Mouse (Mus musculus) forebrain, embryonic 11.5 days (tissue): ENCODE measurements around the gene Golt1b. TPM values are rescaled to one million over a fixed set of nuclear protein-coding genes. Genes with fewer than 3 reads are reported as not detected.

ENCODE experiments used
- ATAC-seq: fragments of 200-750 bp; cut with Nextera tagmentation; replicated peaks from 2 replicates; pipeline ENCODE4 v1.8.0; 2017; ENCODE audit warnings: moderate TSS enrichment; ENCODE audit not compliant: low FRiP score
- DNase-seq: peaks from one replicate; pipeline ENCODE4 v3.0.0-alpha.2; 2017; ENCODE audit warnings: low spot score
- H3K27ac ChIP-seq: fragments of 300-500 bp; sonication (generic); 2 replicates; pipeline ENCODE4 v1.5.1; 2014; ENCODE audit warnings: low read depth, low read length
- H3K27me3 ChIP-seq: fragments of 300-500 bp; sonication (generic); 2 replicates; pipeline ENCODE4 v1.6.1; 2014; ENCODE audit warnings: mild to moderate bottlenecking, low read length, mixed read lengths; ENCODE audit not compliant: control insufficient read depth, insufficient read depth
- H3K36me3 ChIP-seq: fragments of 300-500 bp; sonication (generic); 2 replicates; pipeline ENCODE4 v1.6.1; 2014; ENCODE audit warnings: mild to moderate bottlenecking, low read length, moderate library complexity, mixed read lengths; ENCODE audit not compliant: control insufficient read depth, insufficient read depth
- H3K4me1 ChIP-seq: fragments of 300-500 bp; sonication (generic); replicated peaks from 2 replicates; pipeline ENCODE4 v1.6.1; 2014; ENCODE audit warnings: low read length, mixed read lengths; ENCODE audit not compliant: control insufficient read depth, insufficient read depth
- H3K4me2 ChIP-seq: fragments of 300-500 bp; sonication (generic); 2 replicates; pipeline ENCODE4 v1.6.1; 2014; ENCODE audit warnings: low read depth, mild to moderate bottlenecking, low read length, moderate library complexity, mixed read lengths; ENCODE audit not compliant: severe bottlenecking
- H3K4me3 ChIP-seq: fragments of 300-500 bp; sonication (generic); 2 replicates; pipeline ENCODE4 v1.5.1; 2014; ENCODE audit warnings: low read depth, low read length
- H3K9ac ChIP-seq: fragments of 300-500 bp; sonication (generic); 2 replicates; pipeline ENCODE4 v1.6.1; 2014; ENCODE audit warnings: low read length
- H3K9me3 ChIP-seq: fragments of 300-500 bp; sonication (generic); 2 replicates; pipeline ENCODE4 v1.6.1; 2016; ENCODE audit warnings: low read length, mixed read lengths; ENCODE audit not compliant: control insufficient read depth
- WGBS: fragments of 180-500 bp; shearing (Covaris S2); extraction: QIAGEN DNeasy Blood & Tissue Kit; methylation state at CpG from one replicate; pipeline ENCODE4 v1.1.7; 2014; 5-methylcytosine and 5-hydroxymethylcytosine counted together
- polyA plus RNA-seq: library from polyadenylated mRNA; unstranded; fragments of >200 nt; fragmentation: Nextera tagmentation; extraction: Ambion mirVana; gene quantifications from 2 replicates; pipeline ENCODE4 v1.2.1, GENCODE M21; 2014

Golt1b gene
- polyA plus RNA-seq, 1 experiment from 2014 or later: 104 TPM

DNA sequence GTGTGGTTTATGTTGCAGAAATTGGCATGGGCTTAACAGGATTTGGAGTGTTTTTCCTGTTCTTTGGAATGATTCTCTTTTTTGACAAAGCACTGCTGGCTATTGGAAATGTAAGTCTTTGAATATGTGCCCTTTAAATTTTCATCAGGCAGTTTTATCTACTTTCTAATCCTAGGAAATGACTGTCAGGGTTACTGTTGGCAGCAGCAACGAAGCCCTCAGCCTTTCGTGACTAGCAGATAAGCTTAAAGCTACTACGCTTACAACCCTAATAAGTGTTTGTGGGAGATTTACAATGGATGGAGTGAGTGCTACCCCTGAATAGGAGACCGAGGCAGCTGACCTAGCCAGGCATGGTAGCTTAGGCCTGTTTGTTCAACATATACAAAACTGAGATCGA lies 5.3 kb downstream of the Golt1b start:
- 90% methylated on average over 5 of the region's 5 CpGs for WGBS
- ATAC-seq (no peak), DNase-seq (no peak)
- no peaks in the 10 kb centered on the region; the same call in 1 of the 2 replicates for H3K36me3 ChIP-seq
- H3K9me3 ChIP-seq: no peaks in the 10 kb centered on the region
- H3K4me3 ChIP-seq: no peak overlapping the region
- no peaks in the 10 kb centered on the region for H3K4me1 ChIP-seq
- H3K27ac ChIP-seq: no peak overlapping the region
- H3K27me3 ChIP-seq: no peaks in the 10 kb centered on the region
- no peak overlapping the region for H3K9ac ChIP-seq
- no peak overlapping the region for H3K4me2 ChIP-seq

DNA sequence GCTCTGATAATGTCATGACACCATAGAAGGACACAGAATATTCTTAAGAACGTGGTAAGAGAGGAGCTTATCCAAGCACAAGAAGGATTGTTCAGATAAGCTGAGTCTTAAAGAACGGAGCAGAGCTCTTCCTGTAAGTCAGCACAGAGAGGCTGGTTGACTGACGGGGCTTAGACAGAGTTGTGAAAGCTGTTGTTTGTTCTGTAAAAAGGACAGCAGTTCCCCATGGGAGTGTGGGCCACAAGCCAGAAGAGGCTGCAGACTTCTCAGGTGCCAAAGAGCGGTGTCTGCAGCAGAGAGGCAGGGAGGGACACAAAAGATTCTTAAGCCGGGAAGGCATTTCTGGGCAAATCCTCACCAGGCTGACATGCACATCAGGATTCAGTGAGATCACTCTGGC lies 7.6 kb downstream of the Golt1b start:
- no peak overlapping the region for H3K9ac ChIP-seq
- DNase-seq (no peak), ATAC-seq (no peak)
- H3K4me3 ChIP-seq: no peak overlapping the region
- H3K4me1 ChIP-seq: no peaks in the 10 kb centered on the region
- H3K36me3 ChIP-seq: no peaks in the 10 kb centered on the region; the same call in 1 of the 2 replicates
- no peak overlapping the region for H3K4me2 ChIP-seq
- 87% methylated on average over 5 of the region's 5 CpGs for WGBS
- H3K27ac ChIP-seq: no peak overlapping the region
- H3K27me3 ChIP-seq: no peaks in the 10 kb centered on the region
- no peaks in the 10 kb centered on the region for H3K9me3 ChIP-seq

DNA sequence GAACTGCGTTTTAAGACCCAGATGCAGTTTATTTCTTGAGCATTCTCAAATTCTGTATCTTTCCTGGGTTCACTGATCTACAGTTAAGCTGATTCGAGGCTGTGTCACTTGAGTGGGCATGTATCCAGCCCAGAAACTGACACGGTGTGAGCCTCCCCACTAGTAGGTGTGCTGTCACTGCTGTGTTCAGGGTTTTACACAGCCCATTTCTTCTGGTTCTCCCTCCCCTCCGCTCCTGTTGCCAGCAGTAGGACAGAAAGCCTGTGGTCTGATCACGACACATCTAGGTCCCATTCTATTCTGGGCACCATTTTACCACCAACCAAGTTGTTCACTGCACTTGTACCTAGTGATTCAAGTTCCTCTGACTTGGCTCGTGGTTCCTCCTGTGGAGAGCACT lies 8.7 kb downstream of the Golt1b start:
- Histone ChIP-seq H3K27me3 (no peaks in the 10 kb centered on the region), H3K4me2 (no peak overlapping the region), H3K36me3 (no peaks in the 10 kb centered on the region; the same call in 1 of the 2 replicates), H3K9me3 (no peaks in the 10 kb centered on the region), H3K4me1 (no peaks in the 10 kb centered on the region), H3K4me3 (no peak overlapping the region), H3K9ac (no peak overlapping the region), H3K27ac (no peak overlapping the region)
- DNase-seq: no peak
- 94% methylated on average over 6 of the region's 6 CpGs for WGBS
- no peak for ATAC-seq

DNA sequence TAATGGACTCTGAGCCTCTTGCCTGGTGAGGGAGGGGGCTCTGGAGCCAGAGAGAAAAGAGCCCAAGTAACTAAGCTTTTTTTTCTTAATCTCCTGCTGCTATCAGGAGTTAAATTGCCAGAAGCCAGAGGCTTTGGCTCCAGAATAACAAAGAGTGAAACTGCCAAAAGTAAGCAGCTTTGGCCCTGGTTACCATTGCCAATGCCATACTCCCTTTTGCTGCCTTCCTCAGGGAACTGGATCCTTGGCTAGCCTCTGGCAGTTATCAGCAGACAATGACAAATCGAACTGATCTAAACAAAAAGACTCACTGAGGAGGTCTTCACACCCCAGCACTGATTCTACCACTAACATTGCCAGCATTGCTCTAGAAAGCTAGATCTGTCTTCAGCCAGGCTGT lies 24.1 kb downstream of the Golt1b start:
- Histone ChIP-seq H3K4me2 (no peak overlapping the region), H3K4me3 (no peak overlapping the region), H3K9me3 (no peaks in the 10 kb centered on the region), H3K9ac (no peak overlapping the region), H3K27ac (no peak overlapping the region), H3K36me3 (no peaks in the 10 kb centered on the region), H3K4me1 (peaks cover 2% of the 10 kb centered on the region; the same call in 1 of the 2 replicates), H3K27me3 (peaks cover 14% of the 10 kb centered on the region)
- DNase-seq (no peak), ATAC-seq (0 out of 2 replicates have a peak, but pooled peaks have one; percentile 15)
- 7% methylated on average over 1 of the region's 1 CpGs for WGBS

DNA sequence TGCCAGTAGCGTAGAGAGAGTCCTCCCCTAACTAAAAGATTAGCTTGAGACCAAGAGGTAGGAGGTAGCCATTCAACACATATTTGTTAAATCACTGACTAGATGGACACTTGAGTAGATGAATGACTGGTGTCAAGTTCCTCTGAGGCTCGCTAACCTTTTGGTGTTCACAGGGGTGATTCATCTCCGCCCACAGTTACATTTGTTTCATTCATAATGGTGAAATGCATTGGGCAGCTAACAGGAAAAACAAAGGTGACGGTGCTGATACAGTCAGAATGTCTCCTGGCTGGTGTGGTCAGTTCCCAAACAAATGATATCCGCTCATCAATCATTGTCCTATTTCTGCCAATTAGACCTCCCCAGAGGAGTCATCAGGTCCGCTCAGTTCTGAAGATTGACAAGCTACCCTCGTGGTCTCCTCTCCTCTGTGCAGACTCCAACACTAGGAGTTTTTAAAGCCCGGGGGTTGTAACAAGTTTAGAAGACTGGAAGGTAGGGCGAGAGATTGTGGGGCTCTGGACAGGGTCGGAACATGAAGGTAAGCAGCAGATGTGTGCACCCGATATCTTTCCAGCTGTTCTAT lies 26.0 kb downstream of the Golt1b start, which contains the start of gene Spx:
Gene Spx, plus strand, starts transcription at position 536 of the 586 bp plus-strand sequence.
- H3K9me3 ChIP-seq: no peaks in the 10 kb centered on the region
- no peak within 1 kb of the TSS; the same call in 1 of the 2 replicates for H3K4me3 ChIP-seq
- no peak within 1 kb of the TSS for H3K9ac ChIP-seq
- peaks cover 2% of the 10 kb centered on the region; the same call in 1 of the 2 replicates for H3K4me1 ChIP-seq
- peaks cover 14% of the 10 kb centered on the region for H3K27me3 ChIP-seq
- 70% methylated on average over 11 of the region's 11 CpGs for WGBS
- ATAC-seq (no peak), DNase-seq (no peak)
- H3K27ac ChIP-seq: no peak within 1 kb of the TSS
- peak within 1 kb of the TSS; percentile 58; the same call in 1 of the 2 replicates for H3K4me2 ChIP-seq
- H3K36me3 ChIP-seq: no peaks in the 10 kb centered on the region

DNA sequence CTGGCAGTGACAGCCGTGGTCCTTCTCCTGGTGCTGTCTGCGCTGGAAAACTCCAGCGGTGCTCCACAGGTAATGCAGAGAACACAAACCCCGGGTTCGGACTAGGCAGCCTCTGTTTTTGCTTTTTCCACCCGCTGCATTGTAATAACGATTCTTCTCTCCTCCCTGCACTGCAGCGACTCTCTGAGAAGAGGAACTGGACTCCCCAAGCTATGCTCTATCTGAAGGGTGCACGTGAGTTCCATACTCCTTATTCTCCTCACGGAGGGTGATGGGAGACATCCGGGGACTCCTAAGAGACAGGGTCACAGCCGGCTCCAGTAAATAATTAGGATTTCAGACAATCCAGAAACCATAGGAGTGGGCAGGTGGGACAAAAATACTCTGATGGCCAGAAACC lies 26.8 kb downstream of the Golt1b start:
- Histone ChIP-seq H3K9me3 (no peaks in the 10 kb centered on the region), H3K9ac (no peak overlapping the region), H3K27ac (no peak overlapping the region), H3K4me1 (peaks cover 2% of the 10 kb centered on the region; the same call in 1 of the 2 replicates), H3K4me3 (no peak overlapping the region), H3K36me3 (no peaks in the 10 kb centered on the region), H3K4me2 (no peak overlapping the region), H3K27me3 (peaks cover 14% of the 10 kb centered on the region)
- WGBS: 14% methylated on average over 12 of the region's 12 CpGs
- DNase-seq: no peak
- 0 out of 2 replicates have a peak, but pooled peaks have one; percentile 32 for ATAC-seq

DNA sequence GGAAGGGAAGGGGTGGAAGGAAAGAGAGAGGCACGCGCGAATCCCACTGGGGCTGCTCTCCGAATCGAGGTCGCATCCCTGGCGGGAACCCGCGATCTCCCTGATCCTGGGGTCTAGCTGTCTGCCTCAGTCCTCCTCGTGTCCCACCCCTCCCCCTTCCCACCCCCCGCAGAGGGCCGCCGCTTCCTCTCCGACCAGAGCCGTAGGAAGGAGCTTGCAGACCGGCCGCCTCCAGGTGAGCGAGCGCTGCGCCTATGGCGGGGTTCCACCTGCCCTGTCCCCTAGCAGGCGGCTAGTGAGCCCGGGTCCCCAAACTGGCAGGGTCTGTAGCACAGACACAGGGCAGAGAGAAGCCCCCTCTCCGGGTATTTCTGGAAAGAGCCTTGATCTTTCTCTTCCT lies 27.6 kb downstream of the Golt1b start:
- no peaks in the 10 kb centered on the region for H3K36me3 ChIP-seq
- peak; percentile 66 for DNase-seq
- H3K4me2 ChIP-seq: peak overlapping the region; percentile 58
- ATAC-seq: peak; percentile 34
- H3K4me3 ChIP-seq: peak overlapping the region; percentile 29
- no peak overlapping the region for H3K27ac ChIP-seq
- H3K9ac ChIP-seq: peak overlapping the region; percentile 43; the same call in 1 of the 2 replicates
- WGBS: under 1% methylated on average over 23 of the region's 24 CpGs
- no peaks in the 10 kb centered on the region for H3K9me3 ChIP-seq
- peaks cover 2% of the 10 kb centered on the region; the same call in 1 of the 2 replicates for H3K4me1 ChIP-seq
- H3K27me3 ChIP-seq: peaks cover 14% of the 10 kb centered on the region

DNA sequence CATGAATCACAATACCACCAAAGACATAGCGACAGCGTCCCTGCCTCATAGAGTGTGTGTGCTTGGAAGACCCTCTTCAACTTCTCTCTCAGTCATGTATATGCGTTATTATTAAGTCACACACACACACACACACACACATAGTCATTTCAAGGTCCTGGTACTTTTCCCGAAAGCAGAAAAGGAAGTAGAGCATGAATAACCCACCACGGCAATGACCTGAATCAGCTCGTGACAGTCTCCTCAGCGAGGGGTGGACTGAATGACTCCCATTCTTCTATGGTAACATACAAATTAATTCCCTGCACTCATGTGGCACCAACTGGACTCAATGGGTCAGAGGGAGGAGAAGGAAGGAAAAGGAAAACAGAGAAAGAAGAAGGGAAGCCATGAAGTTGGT lies 38.0 kb downstream of the Golt1b start:
- Histone ChIP-seq H3K4me3 (no peak overlapping the region), H3K36me3 (no peaks in the 10 kb centered on the region), H3K9me3 (no peaks in the 10 kb centered on the region), H3K9ac (no peak overlapping the region), H3K27me3 (no peaks in the 10 kb centered on the region), H3K4me2 (no peak overlapping the region), H3K4me1 (no peaks in the 10 kb centered on the region), H3K27ac (no peak overlapping the region)
- ATAC-seq: no peak
- no peak for DNase-seq
- 81% methylated on average over 7 of the region's 7 CpGs for whole genome bisulfite sequencing

DNA sequence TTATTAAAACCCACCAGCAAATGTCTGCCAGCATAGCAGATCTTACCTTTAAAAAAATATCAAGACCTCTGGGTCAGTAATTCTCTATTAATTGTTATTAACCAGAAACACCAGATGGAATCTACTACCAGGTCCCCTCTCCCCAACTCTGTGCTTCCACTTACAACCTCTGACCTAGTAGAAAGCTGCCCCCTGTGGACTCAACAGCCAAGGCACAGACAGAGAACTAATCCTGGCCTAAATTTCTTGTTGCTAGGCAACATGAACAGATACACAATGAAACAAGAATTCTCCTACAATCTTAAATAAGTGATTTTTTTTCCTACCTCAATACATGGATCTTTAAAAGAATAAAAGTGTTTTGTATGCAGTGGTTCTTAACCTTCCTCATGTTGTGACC lies 42.1 kb downstream of the Golt1b start:
- ATAC-seq (no peak), DNase-seq (no peak)
- Histone ChIP-seq H3K27ac (no peak overlapping the region), H3K4me3 (no peak overlapping the region), H3K4me2 (no peak overlapping the region), H3K4me1 (no peaks in the 10 kb centered on the region), H3K9me3 (no peaks in the 10 kb centered on the region), H3K9ac (no peak overlapping the region), H3K27me3 (no peaks in the 10 kb centered on the region), H3K36me3 (no peaks in the 10 kb centered on the region)
